Mouse (Mus musculus): ENCODE measurements at regions not wholly inside any gene's neighbourhood (a gene's known extent, or its start where the extent isn't known, plus 50 kb on each side); places are given as distances from the start of the nearest gene placed in this dataset.
A peak's percentile ranks its signal among the peaks of the same experiment; 100 is the strongest.

- WGBS = 55% methylated on average over 5 of the region's 5 CpGs
These were observed 81.8 kb upstream of the Cop1 start for GRCm38 (mm10) chr1:159150351-159150750.

GRCm38 (mm10) chr1:159156428-159156827, 75.7 kb upstream of the Cop1 start:
- Histone ChIP-seq H3K79me2 (replicated peaks; ENCODE audit: control insufficient read depth, insufficient read depth, low read length) (no peaks in the 10 kb centered on the region), H3K27me3 (ENCODE audit: control insufficient read depth, insufficient read depth, low read length) (no peaks in the 10 kb centered on the region), H3K27ac (no peak overlapping the region; the same call in 1 of the 2 replicates), H3K4me1 (ENCODE audit: control insufficient read depth, insufficient read depth, low read length) (peaks cover 2% of the 10 kb centered on the region), H3K4me3 (no peak overlapping the region), H3K9ac (ENCODE audit: low read depth, low read length) (no peak overlapping the region), H3K36me3 (ENCODE audit: control insufficient read depth, insufficient read depth, low read length) (no peaks in the 10 kb centered on the region; the same call in 1 of the 2 replicates)
- peak in 1 of 2 experiments; percentile 6 for DNase-seq
- WGBS = 26% methylated on average over 3 of the region's 3 CpGs
- intact Hi-C loops (cut with DNase I) = no loop called here
- TF ChIP-seq EP300 (IDR thresholded peaks at IDR 0.05; ENCODE audit: insufficient read depth, low read depth, low read length) (no peak), POLR2A (IDR thresholded peaks at IDR 0.05; ENCODE audit: insufficient read depth, low read depth, low read length) (no peak)

More at GRCm38 (mm10) chr1:159150351-159150750, 81.8 kb upstream of the Cop1 start:
- Histone ChIP-seq H3K4me3 (no peak overlapping the region), H3K36me3 (ENCODE audit: control insufficient read depth, insufficient read depth, low read length) (no peaks in the 10 kb centered on the region), H3K4me1 (ENCODE audit: control insufficient read depth, insufficient read depth, low read length) (no peaks in the 10 kb centered on the region), H3K79me2 (replicated peaks; ENCODE audit: control insufficient read depth, insufficient read depth, low read length) (no peaks in the 10 kb centered on the region), H3K9ac (ENCODE audit: low read depth, low read length) (no peak overlapping the region), H3K27me3 (ENCODE audit: control insufficient read depth, insufficient read depth, low read length) (no peaks in the 10 kb centered on the region), H3K27ac (no peak overlapping the region)
- no peak for TF ChIP-seq EP300 (IDR thresholded peaks at IDR 0.05; ENCODE audit: insufficient read depth, low read depth, low read length)
- no peak for TF ChIP-seq CTCF (IDR thresholded peaks at IDR 0.05)
- no peak for TF ChIP-seq POLR2A (IDR thresholded peaks at IDR 0.05; ENCODE audit: insufficient read depth, low read depth, low read length)
- intact Hi-C loops (cut with DNase I) = no loop called here
- no peak for DNase-seq

- Histone ChIP-seq H3K9ac (ENCODE audit: low read depth, low read length) (no peak overlapping the region), H3K79me2 (replicated peaks; ENCODE audit: control insufficient read depth, insufficient read depth, low read length) (no peaks in the 10 kb centered on the region), H3K4me3 (no peak overlapping the region), H3K4me1 (ENCODE audit: control insufficient read depth, insufficient read depth, low read length) (peaks cover 2% of the 10 kb centered on the region), H3K27me3 (ENCODE audit: control insufficient read depth, insufficient read depth, low read length) (no peaks in the 10 kb centered on the region), H3K36me3 (ENCODE audit: control insufficient read depth, insufficient read depth, low read length) (no peaks in the 10 kb centered on the region; the same call in 1 of the 2 replicates), H3K27ac (no peak overlapping the region)
- intact Hi-C loops (cut with DNase I) = no loop called here
- TF ChIP-seq CTCF (IDR thresholded peaks at IDR 0.05) = no peak
- TF ChIP-seq POLR2A (IDR thresholded peaks at IDR 0.05; ENCODE audit: insufficient read depth, low read depth, low read length) = no peak
- TF ChIP-seq EP300 (IDR thresholded peaks at IDR 0.05; ENCODE audit: insufficient read depth, low read depth, low read length) = no peak
- WGBS = 63% methylated on average over 8 of the region's 8 CpGs
- DNase-seq = no peak
These were observed 71.8 kb upstream of the Cop1 start for GRCm38 (mm10) chr1:159160035-159160960.

- WGBS = 31% methylated on average over 4 of the region's 4 CpGs
- Histone ChIP-seq H3K36me3 (ENCODE audit: control insufficient read depth, insufficient read depth, low read length) (no peaks in the 10 kb centered on the region; the same call in 1 of the 2 replicates), H3K4me3 (no peak overlapping the region), H3K4me1 (ENCODE audit: control insufficient read depth, insufficient read depth, low read length) (peaks cover 2% of the 10 kb centered on the region), H3K27me3 (ENCODE audit: control insufficient read depth, insufficient read depth, low read length) (no peaks in the 10 kb centered on the region), H3K9ac (ENCODE audit: low read depth, low read length) (no peak overlapping the region), H3K79me2 (replicated peaks; ENCODE audit: control insufficient read depth, insufficient read depth, low read length) (no peaks in the 10 kb centered on the region), H3K27ac (peak overlapping the region; percentile 12; the same call in 1 of the 2 replicates)
- intact Hi-C loops (cut with DNase I) = no loop called here
- DNase-seq = peak; percentile 46 to 70
- TF ChIP-seq EP300 (IDR thresholded peaks at IDR 0.05; ENCODE audit: insufficient read depth, low read depth, low read length) (0 out of 2 replicates have a peak, but pooled peaks have one; percentile 35), POLR2A (IDR thresholded peaks at IDR 0.05; ENCODE audit: insufficient read depth, low read depth, low read length) (no peak), CTCF (IDR thresholded peaks at IDR 0.05) (no peak)
These were observed 68.8 kb upstream of the Cop1 start for GRCm38 (mm10) chr1:159163113-159163885.

GRCm38 (mm10) chr1:159182031-159182430, 50.1 kb upstream of the Cop1 start:
- Histone ChIP-seq H3K4me1 (ENCODE audit: control insufficient read depth, insufficient read depth, low read length) (peaks cover under 1% of the 10 kb centered on the region), H3K9ac (ENCODE audit: low read depth, low read length) (no peak overlapping the region), H3K27me3 (ENCODE audit: control insufficient read depth, insufficient read depth, low read length) (no peaks in the 10 kb centered on the region), H3K79me2 (replicated peaks; ENCODE audit: control insufficient read depth, insufficient read depth, low read length) (no peaks in the 10 kb centered on the region), H3K27ac (no peak overlapping the region), H3K36me3 (ENCODE audit: control insufficient read depth, insufficient read depth, low read length) (no peaks in the 10 kb centered on the region), H3K4me3 (no peak overlapping the region)
- no peak for DNase-seq
- intact Hi-C loops (cut with DNase I) = no loop called here
- TF ChIP-seq CTCF (IDR thresholded peaks at IDR 0.05) = no peak
- no peak for TF ChIP-seq POLR2A (IDR thresholded peaks at IDR 0.05; ENCODE audit: insufficient read depth, low read depth, low read length)
- TF ChIP-seq EP300 (IDR thresholded peaks at IDR 0.05; ENCODE audit: insufficient read depth, low read depth, low read length) = no peak

All from heart, adult 2 months (tissue).